Mouse (Mus musculus) G1E (cell line): ENCODE measurements around the gene Dnajb7. TPM values are rescaled to one million over a fixed set of nuclear protein-coding genes. Genes with fewer than 3 reads are reported as not detected.
"Not testable (repeated sequence)": the region's sequence is repeated elsewhere in the genome, so short reads cannot be mapped to it uniquely, and the experiment has no call there.

Source experiments
- ATAC-seq: 2 replicates; pipeline ENCODE4 v1.8.0; 2016; ENCODE audit warnings: mild to moderate bottlenecking; ENCODE audit not compliant: insufficient number of reproducible peaks, poor library complexity, low FRiP score, severe bottlenecking; ENCODE audit errors: extremely low read depth
- DNase-seq: peaks from one replicate; pipeline ENCODE4 v3.0.0; 2012; ENCODE audit warnings: low spot score
- H3K27me3 ChIP-seq: 2 replicates; pipeline ENCODE4 v1.6.1; 2012; ENCODE audit warnings: mild to moderate bottlenecking, low read length, inconsistent platforms; ENCODE audit not compliant: insufficient read depth
- H3K36me3 ChIP-seq: replicated peaks from 2 replicates; pipeline ENCODE3; 2012; ENCODE audit warnings: mild to moderate bottlenecking, inconsistent platforms
- H3K4me1 ChIP-seq: 2 replicates; pipeline ENCODE4 v1.6.1; 2012; ENCODE audit warnings: low read depth, low read length, inconsistent platforms, mixed read lengths; ENCODE audit not compliant: insufficient read depth
- H3K4me3 ChIP-seq: 2 replicates; pipeline ENCODE4 v1.5.1; 2012; ENCODE audit warnings: low read depth, mild to moderate bottlenecking, inconsistent platforms, low read length, moderate library complexity, mixed read lengths
- H3K9me3 ChIP-seq: replicated peaks from 2 replicates; pipeline ENCODE4 v1.6.1; 2012; ENCODE audit warnings: inconsistent platforms
- CTCF ChIP-seq: IDR thresholded peaks from 2 replicates; pipeline ENCODE4 v1.5.1; 2012; ENCODE audit warnings: low read depth, low read length, inconsistent platforms, mixed read lengths
- GATA1 ChIP-seq: IDR thresholded peaks from 2 replicates; pipeline ENCODE4 v1.6.1; 2012; ENCODE audit warnings: borderline replicate concordance, low read length, inconsistent platforms, mixed read lengths
- GATA2 ChIP-seq: IDR thresholded peaks from 2 replicates; pipeline ENCODE4 v1.6.1; 2012; ENCODE audit warnings: low read depth, low read length, inconsistent platforms, borderline replicate concordance
- POLR2AphosphoS5 ChIP-seq: IDR thresholded peaks from 2 replicates; pipeline ENCODE4 v1.6.1; 2012; ENCODE audit warnings: low read depth, low read length, inconsistent platforms; ENCODE audit not compliant: insufficient replicate concordance
- TAL1 ChIP-seq: conservative IDR thresholded peaks from 2 replicates; pipeline ENCODE4 v1.6.1; 2012; ENCODE audit warnings: low read depth, low read length, inconsistent platforms, mixed read lengths
- polyA plus RNA-seq: library from polyadenylated mRNA; stranded (reverse); fragments of >175 nt; gene quantifications from 2 replicates; pipeline ENCODE4 v1.2.3, GENCODE M21; 2012
- total RNA-seq, 2 experiments: library from RNA; stranded (forward) in 1 of 2; stranded (reverse) in 1 of 2; fragments of 200-1000 nt in 1 of 2; fragments of >200 nt in 1 of 2; fragmentation: Nextera tagmentation in 1 of 2; gene quantifications; 2 replicates each; pipeline ENCODE4 v1.2.3; 2014 to 2017

Gene Dnajb7
- total and polyA plus RNA-seq, 3 experiments, result 0.49 TPM; not detected in 2

GRCm38 (mm10) chr15:81425311-81425710 lies 17.2 kb upstream of the Dnajb7 start:
- DNase-seq (no peak), ATAC-seq (no peak)
- Histone ChIP-seq H3K4me1 (peaks cover 6% of the 10 kb centered on the region; the same call in 1 of the 2 replicates), H3K9me3 (no peaks in the 10 kb centered on the region), H3K36me3 (peaks cover 56% of the 10 kb centered on the region), H3K27me3 (no peaks in the 10 kb centered on the region), H3K4me3 (no peak overlapping the region)
- TF ChIP-seq TAL1 (no peak), CTCF (no peak), POLR2AphosphoS5 (no peak), GATA2 (no peak), GATA1 (no peak)

DNA sequence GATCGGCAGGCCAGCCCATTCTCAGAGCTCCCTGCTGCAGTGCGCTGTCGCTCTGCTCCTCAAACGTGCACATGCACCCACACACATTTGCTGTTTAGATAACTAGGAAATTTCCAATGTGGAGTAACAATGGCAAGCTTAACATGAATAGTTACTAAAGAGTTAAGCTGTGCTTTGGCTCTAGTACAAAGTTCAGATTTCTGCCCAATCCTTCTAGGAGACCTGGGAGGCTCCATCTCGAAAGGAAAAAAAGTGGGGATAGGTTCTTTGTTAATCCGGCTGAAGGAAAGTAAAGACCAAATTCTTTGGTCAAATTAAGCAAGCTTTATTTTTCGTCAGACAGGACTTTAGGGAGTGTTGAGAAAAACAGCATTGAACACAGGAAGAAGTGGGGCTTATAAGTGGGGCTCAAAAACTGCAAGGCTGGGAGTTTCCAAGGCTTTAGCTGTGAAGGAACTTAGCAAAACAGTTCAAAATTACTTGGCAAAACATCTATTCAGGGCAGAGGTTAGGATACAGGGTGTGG lies 14.1 kb upstream of the Dnajb7 start:
- no peaks in the 10 kb centered on the region for H3K27me3 ChIP-seq
- TF ChIP-seq POLR2AphosphoS5 (no peak), TAL1 (no peak), CTCF (no peak), GATA1 (no peak), GATA2 (no peak)
- ATAC-seq, result no peak
- peaks cover 11% of the 10 kb centered on the region; the same call in 1 of the 2 replicates for H3K4me1 ChIP-seq
- H3K36me3 ChIP-seq, result peaks cover 48% of the 10 kb centered on the region
- no peak for DNase-seq
- H3K9me3 ChIP-seq, result no peaks in the 10 kb centered on the region
- no peak overlapping the region for H3K4me3 ChIP-seq

DNA sequence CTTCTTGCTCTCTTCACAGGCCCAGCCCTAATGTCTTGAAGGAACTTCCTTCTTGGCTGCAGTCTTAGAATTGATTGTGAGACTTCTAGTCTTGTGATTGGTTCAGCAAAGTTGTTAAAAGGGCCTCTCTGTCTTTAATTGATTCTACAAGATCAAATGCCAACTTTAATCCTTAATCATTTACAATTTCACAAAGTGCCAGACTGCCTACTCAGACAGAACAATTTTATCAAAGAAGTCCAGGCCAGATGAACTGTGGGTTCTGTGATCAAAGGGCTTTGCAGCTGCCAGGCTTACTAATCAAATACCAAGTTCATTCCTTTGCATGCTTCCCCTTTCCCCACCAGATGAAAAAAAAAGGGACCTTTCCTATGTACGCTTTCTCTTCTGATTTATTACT lies 13.4 kb upstream of the Dnajb7 start:
- no peak for ATAC-seq
- TF ChIP-seq POLR2AphosphoS5 (no peak), GATA1 (no peak), TAL1 (no peak)
- no peaks in the 10 kb centered on the region for H3K27me3 ChIP-seq
- DNase-seq, result no peak
- H3K4me1 ChIP-seq, result peaks cover 18% of the 10 kb centered on the region
- H3K9me3 ChIP-seq, result no peaks in the 10 kb centered on the region
- H3K4me3 ChIP-seq, result no peak overlapping the region
- H3K36me3 ChIP-seq, result peaks cover 47% of the 10 kb centered on the region

- ATAC-seq (no peak), DNase-seq (no peak)
- Histone ChIP-seq H3K9me3 (no peaks in the 10 kb centered on the region), H3K36me3 (peaks cover 53% of the 10 kb centered on the region), H3K27me3 (no peaks in the 10 kb centered on the region), H3K4me1 (peaks cover 19% of the 10 kb centered on the region), H3K4me3 (no peak overlapping the region)
- TF ChIP-seq POLR2AphosphoS5 (no peak), GATA1 (no peak), GATA2 (no peak), TAL1 (no peak), CTCF (no peak)
Observed at GRCm38 (mm10) chr15:81418065-81418464, 10.0 kb upstream of the Dnajb7 start.

GRCm38 (mm10) chr15:81416763-81417310 lies 8.7 kb upstream of the Dnajb7 start:
- H3K36me3 ChIP-seq, result peaks cover 53% of the 10 kb centered on the region
- H3K4me3 ChIP-seq, result peak overlapping the region; percentile 44; the same call in 1 of the 2 replicates
- H3K4me1 ChIP-seq, result peaks cover 18% of the 10 kb centered on the region
- H3K27me3 ChIP-seq, DNase-seq, H3K9me3 ChIP-seq, ATAC-seq: not testable (repeated sequence)

- H3K4me1 ChIP-seq, result peaks cover 14% of the 10 kb centered on the region
- peaks cover 38% of the 10 kb centered on the region for H3K36me3 ChIP-seq
- H3K4me3 ChIP-seq, result no peak overlapping the region
- TF ChIP-seq CTCF (no peak), POLR2AphosphoS5 (no peak), GATA1 (no peak), TAL1 (no peak), GATA2 (no peak)
- no peaks in the 10 kb centered on the region for H3K27me3 ChIP-seq
- no peak for ATAC-seq
- H3K9me3 ChIP-seq, result no peaks in the 10 kb centered on the region
- no peak for DNase-seq
Observed at GRCm38 (mm10) chr15:81405008-81405407, 3.1 kb downstream of the Dnajb7 start.
